Mouse (Mus musculus): ENCODE measurements at regions not wholly inside any gene's neighbourhood (a gene's known extent, or its start where the extent isn't known, plus 50 kb on each side); places are given as distances from the start of the nearest gene placed in this dataset.

- Histone ChIP-seq H3K36me3 (ENCODE audit: control insufficient read depth, insufficient read depth, low read length, poor library complexity, severe bottlenecking) (no peaks in the 10 kb centered on the region), H3K27me3 (ENCODE audit: control insufficient read depth, insufficient read depth, low read length, poor library complexity, severe bottlenecking) (no peaks in the 10 kb centered on the region), H3K9ac (ENCODE audit: low read depth, poor library complexity, severe bottlenecking) (no peak overlapping the region), H3K4me1 (ENCODE audit: control insufficient read depth, insufficient read depth, low read length) (peaks cover 3% of the 10 kb centered on the region), H3K9me3 (replicated peaks; ENCODE audit: control insufficient read depth, insufficient read depth, low read length, poor library complexity, severe bottlenecking) (no peaks in the 10 kb centered on the region), H3K4me3 (ENCODE audit: low read depth, low read length) (no peak overlapping the region), H3K27ac (ENCODE audit: insufficient read depth, low read length) (no peak overlapping the region)
- TF ChIP-seq EP300 (IDR thresholded peaks at IDR 0.05; ENCODE audit: insufficient read depth, low read depth, low read length) = peak; percentile 74; the same call in 1 of the 2 replicates
- TF ChIP-seq CTCF (IDR thresholded peaks at IDR 0.05; ENCODE audit: low read depth, low read length) = no peak
- no peak for TF ChIP-seq POLR2A (IDR thresholded peaks at IDR 0.05; ENCODE audit: insufficient read depth, low read length)
Measured at GRCm38 (mm10) chr6:140198036-140198435, 156.8 kb upstream of the Plcz1 start.

DNA sequence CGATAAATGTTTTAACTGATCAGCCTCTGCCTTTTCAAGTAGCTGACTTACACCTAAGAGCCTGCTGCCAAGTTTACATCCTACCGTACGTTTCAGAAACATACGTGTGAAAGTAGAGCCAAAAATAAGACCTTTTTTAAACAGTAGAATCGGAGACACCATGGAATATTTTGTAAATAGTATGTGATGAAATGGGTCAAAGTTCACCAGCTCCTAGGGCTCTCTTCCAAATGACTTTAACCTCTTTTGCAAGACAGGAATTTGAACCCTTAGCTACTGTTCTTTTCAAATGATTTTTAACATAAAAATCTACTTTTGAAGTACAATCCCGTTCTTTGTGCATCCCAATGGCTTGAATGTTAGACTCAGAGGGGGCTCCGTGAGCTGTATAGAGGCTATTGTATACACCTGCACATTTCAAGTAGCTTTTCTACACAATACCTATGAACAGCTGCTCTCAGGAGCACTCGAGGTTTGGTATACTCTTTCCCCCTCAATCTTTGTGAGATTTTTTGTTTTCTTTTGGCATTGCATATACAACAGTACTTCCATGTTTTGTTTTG lies 155.9 kb upstream of the Plcz1 start:
- Histone ChIP-seq H3K27me3 (ENCODE audit: control insufficient read depth, insufficient read depth, low read length, poor library complexity, severe bottlenecking) (no peaks in the 10 kb centered on the region), H3K4me1 (ENCODE audit: control insufficient read depth, insufficient read depth, low read length) (peaks cover 6% of the 10 kb centered on the region), H3K9me3 (replicated peaks; ENCODE audit: control insufficient read depth, insufficient read depth, low read length, poor library complexity, severe bottlenecking) (no peaks in the 10 kb centered on the region), H3K36me3 (ENCODE audit: control insufficient read depth, insufficient read depth, low read length, poor library complexity, severe bottlenecking) (no peaks in the 10 kb centered on the region), H3K27ac (ENCODE audit: insufficient read depth, low read length) (no peak overlapping the region), H3K4me3 (ENCODE audit: low read depth, low read length) (no peak overlapping the region), H3K9ac (ENCODE audit: low read depth, poor library complexity, severe bottlenecking) (no peak overlapping the region)
- TF ChIP-seq CTCF (IDR thresholded peaks at IDR 0.05; ENCODE audit: low read depth, low read length) = no peak

GRCm38 (mm10) chr6:140194276-140194675 lies 153.0 kb upstream of the Plcz1 start:
- Histone ChIP-seq H3K27ac (ENCODE audit: insufficient read depth, low read length) (no peak overlapping the region), H3K9me3 (replicated peaks; ENCODE audit: control insufficient read depth, insufficient read depth, low read length, poor library complexity, severe bottlenecking) (no peaks in the 10 kb centered on the region), H3K9ac (ENCODE audit: low read depth, poor library complexity, severe bottlenecking) (no peak overlapping the region), H3K27me3 (ENCODE audit: control insufficient read depth, insufficient read depth, low read length, poor library complexity, severe bottlenecking) (no peaks in the 10 kb centered on the region), H3K4me1 (ENCODE audit: control insufficient read depth, insufficient read depth, low read length) (peaks cover 6% of the 10 kb centered on the region), H3K4me3 (ENCODE audit: low read depth, low read length) (no peak overlapping the region), H3K36me3 (ENCODE audit: control insufficient read depth, insufficient read depth, low read length, poor library complexity, severe bottlenecking) (no peaks in the 10 kb centered on the region)
- TF ChIP-seq CTCF (IDR thresholded peaks at IDR 0.05; ENCODE audit: low read depth, low read length) (no peak), POLR2A (IDR thresholded peaks at IDR 0.05; ENCODE audit: insufficient read depth, low read length) (no peak), EP300 (IDR thresholded peaks at IDR 0.05; ENCODE audit: insufficient read depth, low read depth, low read length) (no peak)

GRCm38 (mm10) chr6:140193084-140193939 lies 152.1 kb upstream of the Plcz1 start:
- Histone ChIP-seq H3K9ac (ENCODE audit: low read depth, poor library complexity, severe bottlenecking) (no peak overlapping the region), H3K36me3 (ENCODE audit: control insufficient read depth, insufficient read depth, low read length, poor library complexity, severe bottlenecking) (no peaks in the 10 kb centered on the region), H3K27me3 (ENCODE audit: control insufficient read depth, insufficient read depth, low read length, poor library complexity, severe bottlenecking) (no peaks in the 10 kb centered on the region), H3K4me1 (ENCODE audit: control insufficient read depth, insufficient read depth, low read length) (peaks cover 6% of the 10 kb centered on the region), H3K4me3 (ENCODE audit: low read depth, low read length) (no peak overlapping the region), H3K9me3 (replicated peaks; ENCODE audit: control insufficient read depth, insufficient read depth, low read length, poor library complexity, severe bottlenecking) (no peaks in the 10 kb centered on the region), H3K27ac (ENCODE audit: insufficient read depth, low read length) (peak overlapping the region; percentile 39; the same call in 1 of the 2 replicates)
- TF ChIP-seq POLR2A (IDR thresholded peaks at IDR 0.05; ENCODE audit: insufficient read depth, low read length) (no peak), EP300 (IDR thresholded peaks at IDR 0.05; ENCODE audit: insufficient read depth, low read depth, low read length) (peak; percentile 60; the same call in 1 of the 2 replicates), CTCF (IDR thresholded peaks at IDR 0.05; ENCODE audit: low read depth, low read length) (no peak)

- Histone ChIP-seq H3K4me1 (ENCODE audit: control insufficient read depth, insufficient read depth, low read length) (peaks cover 3% of the 10 kb centered on the region), H3K9ac (ENCODE audit: low read depth, poor library complexity, severe bottlenecking) (no peak overlapping the region), H3K36me3 (ENCODE audit: control insufficient read depth, insufficient read depth, low read length, poor library complexity, severe bottlenecking) (no peaks in the 10 kb centered on the region), H3K27me3 (ENCODE audit: control insufficient read depth, insufficient read depth, low read length, poor library complexity, severe bottlenecking) (no peaks in the 10 kb centered on the region), H3K9me3 (replicated peaks; ENCODE audit: control insufficient read depth, insufficient read depth, low read length, poor library complexity, severe bottlenecking) (no peaks in the 10 kb centered on the region), H3K27ac (ENCODE audit: insufficient read depth, low read length) (no peak overlapping the region), H3K4me3 (ENCODE audit: low read depth, low read length) (no peak overlapping the region)
- TF ChIP-seq POLR2A (IDR thresholded peaks at IDR 0.05; ENCODE audit: insufficient read depth, low read length) = no peak
- TF ChIP-seq CTCF (IDR thresholded peaks at IDR 0.05; ENCODE audit: low read depth, low read length) = no peak
- TF ChIP-seq EP300 (IDR thresholded peaks at IDR 0.05; ENCODE audit: insufficient read depth, low read depth, low read length) = no peak
Measured at GRCm38 (mm10) chr6:140192526-140192925, 151.3 kb upstream of the Plcz1 start.

GRCm38 (mm10) chr6:140191341-140191740 lies 150.1 kb upstream of the Plcz1 start:
- Histone ChIP-seq H3K27ac (ENCODE audit: insufficient read depth, low read length) (no peak overlapping the region), H3K9me3 (replicated peaks; ENCODE audit: control insufficient read depth, insufficient read depth, low read length, poor library complexity, severe bottlenecking) (no peaks in the 10 kb centered on the region), H3K36me3 (ENCODE audit: control insufficient read depth, insufficient read depth, low read length, poor library complexity, severe bottlenecking) (no peaks in the 10 kb centered on the region), H3K4me3 (ENCODE audit: low read depth, low read length) (no peak overlapping the region), H3K4me1 (ENCODE audit: control insufficient read depth, insufficient read depth, low read length) (peaks cover 3% of the 10 kb centered on the region), H3K9ac (ENCODE audit: low read depth, poor library complexity, severe bottlenecking) (no peak overlapping the region), H3K27me3 (ENCODE audit: control insufficient read depth, insufficient read depth, low read length, poor library complexity, severe bottlenecking) (no peaks in the 10 kb centered on the region)
- no peak for TF ChIP-seq EP300 (IDR thresholded peaks at IDR 0.05; ENCODE audit: insufficient read depth, low read depth, low read length)

All from ES-Bruce4 (cell line).